Mouse (Mus musculus): ENCODE measurements around the gene Akip1.

GRCm38 (mm10) chr7:109713434-109713982 lies 10.0 kb downstream of the Akip1 start:
- TF ChIP-seq CTCF (IDR thresholded peaks at IDR 0.05; ENCODE audit: low read depth, low read length) (no peak), GATA1 (IDR thresholded peaks at IDR 0.05; ENCODE audit: borderline replicate concordance, low read length) (no peak)

Data from G1E (cell line).